Mouse (Mus musculus) layer of hippocampus, adult 9-11 months (tissue): ENCODE measurements around the gene Cyp46a1.

ENCODE experiments used
- DNase-seq: peaks from one replicate; pipeline ENCODE4 v3.0.0; 2022

Gene Cyp46a1

DNA sequence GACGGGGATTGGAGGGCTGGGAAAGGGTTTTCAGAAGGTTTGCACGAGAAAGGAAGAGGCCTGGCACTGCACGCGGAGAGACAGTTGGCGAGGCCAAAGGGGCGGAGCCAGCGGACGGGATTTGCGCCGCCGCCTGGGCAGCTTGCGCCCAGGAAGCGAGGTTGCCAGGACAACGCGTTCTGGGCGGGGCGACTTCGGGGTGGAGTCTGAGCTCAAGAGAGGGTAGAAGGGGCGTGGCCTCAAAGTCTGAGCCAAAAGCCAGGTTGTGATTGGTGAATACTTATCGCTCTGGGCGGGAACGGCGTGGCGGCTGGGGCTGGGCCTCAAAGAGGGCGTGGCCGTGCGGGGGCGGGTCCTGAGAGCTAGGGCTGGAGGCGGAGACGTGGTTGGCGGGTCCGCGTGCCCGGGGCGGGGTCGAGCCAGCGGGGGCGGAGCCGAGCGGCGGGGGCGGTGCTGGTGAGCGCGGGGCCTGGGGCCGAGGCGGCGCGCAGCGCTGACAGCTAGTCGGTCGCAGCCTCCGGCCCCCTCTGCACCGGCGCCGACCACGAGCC, at the start of gene Cyp46a1:
Gene Cyp46a1 (plus strand): TSS at position 487 of the 551 bp plus-strand sequence.
- peak; percentile 100 for DNase-seq

DNA sequence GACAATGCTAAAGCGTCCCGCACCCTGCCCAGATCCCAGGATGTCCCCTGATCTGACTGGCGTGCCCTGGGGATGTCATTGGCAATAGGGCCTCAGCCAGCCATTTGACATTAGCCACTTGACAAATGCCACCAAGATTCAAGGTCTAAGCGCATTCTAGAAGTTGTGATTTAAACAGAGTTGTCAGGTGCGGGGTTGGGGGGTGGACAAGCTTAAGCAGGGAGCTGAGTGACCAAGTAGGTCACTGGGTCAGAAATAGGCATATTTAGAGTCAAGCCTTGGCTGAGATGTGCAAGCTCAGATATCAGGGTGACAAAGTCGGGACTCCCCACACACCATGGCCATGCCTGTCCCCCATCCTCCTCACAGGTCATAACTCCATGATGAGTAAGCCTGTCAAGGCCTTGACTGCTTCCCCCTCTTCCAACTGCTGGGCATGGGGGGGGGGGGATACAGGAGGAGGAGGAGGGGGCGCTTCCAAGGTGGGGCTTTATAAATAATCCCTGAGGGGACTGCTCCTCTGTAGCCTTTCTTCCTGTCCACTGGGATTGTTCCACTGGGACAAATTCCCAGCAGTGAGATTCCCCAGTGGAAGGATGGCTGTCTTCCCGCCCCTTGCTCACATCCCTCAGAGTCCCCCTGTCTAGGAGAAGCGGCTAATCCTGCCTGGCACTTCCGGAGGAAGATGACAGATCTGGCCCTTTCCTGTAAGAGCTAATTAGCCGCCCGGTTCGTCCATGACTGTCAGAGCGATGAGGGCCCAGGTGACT, 49.5 kb upstream of the Cyp46a1 start:
- DNase-seq: no peak

DNA sequence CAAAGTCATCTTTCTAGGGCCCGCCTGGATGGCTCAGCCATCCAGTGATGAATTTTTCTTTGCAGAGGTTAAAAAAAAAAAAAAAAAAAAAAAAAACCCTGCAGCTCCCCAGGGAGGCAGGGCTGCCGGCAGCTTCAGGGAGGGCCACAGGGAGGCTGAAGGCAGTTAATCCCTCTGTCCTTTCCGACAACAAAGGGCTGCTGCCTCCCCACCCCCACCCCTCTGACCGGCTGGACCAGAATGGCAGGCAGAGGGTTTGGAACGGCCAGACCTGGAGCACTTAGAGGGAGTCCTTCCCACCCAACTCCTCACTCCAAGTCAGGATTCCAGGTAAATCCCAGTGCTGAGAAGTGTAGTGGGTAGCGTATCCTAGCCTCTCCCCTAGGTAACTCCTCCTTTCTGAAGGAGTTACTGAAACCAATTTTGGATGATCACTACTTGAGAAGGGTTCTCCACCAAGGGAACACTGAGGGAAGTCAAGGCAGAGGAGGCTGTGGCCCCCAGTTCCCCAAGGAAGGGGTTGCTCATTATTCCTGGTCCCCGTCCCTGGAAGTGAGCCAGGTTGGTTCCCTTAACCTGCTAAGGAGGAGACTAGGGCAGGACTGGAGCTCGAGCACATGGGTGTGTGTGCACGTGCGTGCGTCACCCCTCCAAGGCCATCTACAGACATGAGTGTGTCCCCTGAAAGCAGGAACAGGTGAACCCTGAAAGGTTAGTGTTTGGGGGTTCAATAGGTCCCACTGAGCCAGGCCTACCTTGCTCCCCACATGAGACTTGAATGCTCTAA, 48.8 kb upstream of the Cyp46a1 start:
- no peak for DNase-seq

DNA sequence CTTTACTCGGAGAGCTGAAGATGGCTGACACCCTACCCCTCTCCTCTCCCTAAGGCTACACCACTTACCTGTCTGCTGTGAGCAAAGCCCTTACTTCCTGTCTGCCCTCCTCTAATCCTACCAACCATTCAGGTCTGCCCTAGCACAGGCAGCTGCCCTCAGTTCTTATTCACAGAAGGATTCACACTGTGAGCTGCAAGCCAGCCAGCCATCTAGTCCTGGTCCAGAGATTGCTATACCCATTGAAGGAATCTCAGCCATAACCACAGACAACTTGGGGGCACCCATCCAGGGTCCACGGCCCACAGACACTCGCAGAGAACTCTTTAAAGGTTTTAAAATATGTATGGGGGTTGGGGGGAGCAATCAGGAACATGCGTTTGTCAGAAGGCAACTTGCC, 47.8 kb upstream of the Cyp46a1 start:
- no peak for DNase-seq

DNA sequence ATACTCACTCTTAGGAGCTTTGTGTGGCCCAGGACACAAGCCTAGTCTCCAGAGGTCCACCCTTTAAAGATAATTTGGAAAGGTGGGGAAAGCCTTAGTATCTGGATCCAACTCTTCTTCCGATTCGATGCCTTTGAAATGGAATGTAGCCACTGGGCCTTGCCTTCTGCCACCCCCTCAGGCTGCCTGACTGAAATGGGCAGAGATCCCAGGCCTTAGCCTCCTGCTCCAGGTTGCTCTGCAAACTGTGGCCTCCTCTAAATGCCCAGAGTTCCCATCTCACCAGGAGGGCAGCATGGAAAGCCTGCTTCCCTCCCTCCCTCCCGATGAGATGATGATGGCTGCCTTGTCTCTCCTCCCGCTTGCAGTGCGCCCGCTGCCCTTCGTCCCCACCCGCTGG, 47.2 kb upstream of the Cyp46a1 start:
- no peak for DNase-seq

DNA sequence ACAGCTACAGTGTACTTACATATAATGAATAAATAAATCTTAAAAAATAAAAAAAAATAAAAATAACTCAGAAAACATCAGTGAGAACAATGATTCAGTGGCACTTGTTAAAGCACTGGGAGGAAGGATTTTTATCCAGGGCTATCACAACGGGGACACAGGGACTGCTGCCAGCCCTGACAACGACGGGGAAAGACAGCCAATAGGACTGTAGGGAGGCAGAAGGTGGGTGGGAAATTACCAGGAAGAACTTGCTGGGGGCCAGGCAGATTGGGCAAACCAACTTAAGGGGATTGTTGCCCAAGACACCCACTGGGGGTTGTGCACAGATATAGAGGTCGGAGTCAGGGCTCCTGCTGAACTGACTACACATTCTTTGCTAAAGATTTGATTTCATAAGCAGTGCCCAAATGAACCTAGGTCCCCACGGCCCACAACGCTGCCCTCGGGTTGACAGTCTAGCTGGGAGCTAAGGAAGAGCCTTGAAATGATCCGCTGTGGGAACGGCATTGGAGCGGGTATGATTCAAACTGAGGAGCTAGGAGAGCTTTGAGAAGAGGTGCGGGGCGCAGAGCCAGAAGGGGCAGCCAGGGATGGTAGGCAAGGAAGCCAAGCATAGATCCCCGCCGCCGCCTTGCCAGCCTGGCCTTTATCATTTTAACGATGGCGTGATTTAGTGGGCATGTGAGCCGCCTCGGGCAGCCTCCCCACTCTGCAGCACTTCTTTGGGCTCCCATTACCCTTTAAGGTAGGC, 45.9 kb upstream of the Cyp46a1 start:
- no peak for DNase-seq

DNA sequence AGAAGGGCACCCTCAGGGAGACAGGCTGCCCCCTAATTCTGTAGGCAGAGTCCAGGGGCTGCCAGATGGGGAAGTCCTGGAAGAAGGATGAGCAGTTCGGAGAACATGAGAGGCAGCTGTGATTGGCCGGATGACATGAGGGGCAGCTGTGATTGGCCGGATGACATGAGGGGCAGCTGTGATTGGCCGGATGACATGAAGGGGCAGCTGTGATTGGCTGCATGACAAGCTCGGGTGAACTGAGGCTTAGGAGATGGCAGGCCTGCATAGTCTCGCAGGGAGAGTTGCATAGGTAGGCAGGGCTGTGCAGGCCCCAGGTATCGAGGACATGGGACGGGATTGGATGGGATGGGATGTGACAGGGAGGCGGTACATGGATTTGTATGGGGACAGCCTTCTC, 41.8 kb upstream of the Cyp46a1 start:
- no peak for DNase-seq

DNA sequence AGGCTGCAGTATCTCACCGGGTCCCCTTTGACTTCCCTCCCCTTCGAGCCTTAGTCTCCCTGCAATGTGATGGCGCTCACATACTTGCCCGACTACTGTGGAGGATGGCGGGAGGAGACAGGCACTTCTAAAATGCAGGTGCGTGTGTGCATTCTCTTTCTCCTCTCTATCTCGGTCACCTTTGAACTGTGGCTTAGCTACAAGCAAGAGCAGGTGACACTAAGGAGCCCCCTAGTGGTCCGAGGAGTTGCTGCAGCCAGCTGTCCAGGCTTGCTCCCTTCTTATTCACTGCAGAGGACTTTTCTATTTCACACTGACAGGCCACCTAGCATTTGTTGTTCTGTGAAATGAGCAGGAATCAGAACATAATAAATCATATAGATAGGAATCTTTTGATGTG, 41.2 kb upstream of the Cyp46a1 start:
- peak; percentile 65 for DNase-seq

DNA sequence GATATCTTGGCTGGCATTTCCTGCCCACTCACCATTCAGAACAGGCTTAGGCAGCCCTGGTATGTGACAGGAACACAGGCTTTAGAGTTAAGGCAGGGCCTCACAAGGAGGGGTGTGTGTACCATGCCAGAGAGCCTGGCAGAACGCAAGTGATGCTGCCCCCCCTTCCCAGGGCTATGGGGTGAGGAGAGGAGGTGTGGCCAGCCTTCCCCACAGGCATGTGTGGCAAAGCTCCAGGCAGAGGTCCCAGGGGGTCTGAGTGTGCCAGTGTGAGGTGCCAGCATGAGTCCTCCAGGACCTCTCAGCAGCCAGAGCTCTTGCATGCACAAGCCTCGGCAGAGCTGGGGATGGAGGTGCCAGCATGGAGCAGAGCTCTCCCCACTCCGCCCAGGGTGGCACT, 39.6 kb upstream of the Cyp46a1 start:
- DNase-seq: no peak

DNA sequence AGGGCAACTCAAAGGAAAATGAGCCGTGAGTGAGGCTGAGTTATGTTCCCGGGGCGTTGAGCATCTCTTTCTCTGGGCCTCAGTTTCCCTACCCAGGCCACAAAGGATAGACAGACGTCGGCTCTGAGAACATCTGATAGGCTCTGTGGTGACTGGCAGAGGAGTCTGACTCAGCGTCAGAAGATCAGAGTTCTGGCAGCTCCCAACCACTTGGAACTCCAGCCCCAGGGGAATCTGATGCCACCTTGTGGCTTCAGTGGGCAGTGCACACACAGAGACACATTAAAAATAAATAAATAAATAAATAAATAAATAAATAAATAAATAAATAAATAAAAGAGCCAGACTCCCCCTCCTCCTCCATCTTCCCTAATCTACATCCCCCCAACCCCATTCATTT, 37.1 kb upstream of the Cyp46a1 start:
- DNase-seq: no peak

DNA sequence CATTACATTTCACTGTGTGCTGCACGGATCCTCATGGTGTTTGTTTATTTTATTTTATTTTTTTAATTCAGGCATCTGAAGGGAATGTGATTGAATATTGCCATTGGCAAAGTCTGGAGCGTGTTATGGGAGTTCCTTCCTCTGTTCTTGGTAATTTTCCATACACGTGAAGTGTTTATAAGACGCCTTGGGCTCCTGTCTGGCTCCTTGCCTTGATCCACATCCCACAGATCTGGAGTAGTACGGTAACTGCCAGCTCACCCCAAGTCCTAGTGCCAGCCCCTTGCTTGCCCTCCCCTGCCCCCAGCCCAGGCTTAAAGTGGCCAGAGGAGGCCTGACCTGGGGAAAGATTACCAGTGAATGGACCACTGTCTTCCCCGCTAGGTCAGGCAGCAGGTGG, 33.2 kb upstream of the Cyp46a1 start:
- no peak for DNase-seq

DNA sequence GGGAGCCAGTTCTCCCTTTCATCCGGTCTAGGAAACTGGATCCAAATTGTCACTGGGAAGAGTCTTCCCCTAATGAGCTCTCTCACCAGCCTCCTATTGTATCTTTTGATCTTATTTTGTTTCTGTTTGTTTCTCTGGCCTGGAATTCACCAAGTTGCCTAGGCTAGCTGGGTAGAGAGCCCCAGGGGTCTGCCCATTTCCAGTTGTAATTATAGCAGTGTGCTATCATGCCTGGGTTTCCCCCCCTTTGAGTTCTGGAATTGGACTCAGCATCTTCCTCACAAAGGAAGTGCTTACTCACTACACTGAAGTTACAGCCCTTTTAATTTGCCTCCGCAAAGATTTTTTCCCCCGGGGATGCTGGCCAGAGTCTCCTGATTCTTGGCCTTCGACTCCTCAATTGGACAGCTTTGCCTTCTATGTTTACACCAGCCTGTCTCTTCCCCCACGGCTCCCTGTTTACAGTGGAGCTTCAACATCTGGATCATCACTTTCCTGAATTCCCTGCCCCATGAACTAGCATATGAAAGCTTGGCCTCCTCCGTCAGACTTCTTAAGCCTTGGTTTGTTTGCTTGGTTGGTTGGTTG, 30.3 kb upstream of the Cyp46a1 start:
- DNase-seq: no peak

DNA sequence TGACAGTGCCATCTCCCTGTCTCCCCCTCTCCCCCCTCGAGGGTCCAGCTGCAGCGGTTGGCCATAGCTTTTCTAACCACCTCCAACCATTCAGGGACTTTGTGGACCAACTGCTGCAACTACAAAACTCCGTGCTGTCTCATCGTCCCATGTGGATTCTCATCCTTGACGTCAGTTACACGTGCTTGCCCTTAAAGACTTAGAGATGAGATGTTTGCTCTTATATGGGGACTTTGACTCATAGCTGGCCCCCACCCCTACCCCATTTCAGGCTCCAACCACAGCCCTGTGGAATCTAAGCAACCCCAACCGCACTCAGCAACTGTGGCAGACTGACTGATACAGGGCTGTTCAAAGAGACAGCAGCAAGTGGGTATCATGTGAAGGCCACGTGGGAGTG, 29.0 kb upstream of the Cyp46a1 start:
- no peak for DNase-seq

DNA sequence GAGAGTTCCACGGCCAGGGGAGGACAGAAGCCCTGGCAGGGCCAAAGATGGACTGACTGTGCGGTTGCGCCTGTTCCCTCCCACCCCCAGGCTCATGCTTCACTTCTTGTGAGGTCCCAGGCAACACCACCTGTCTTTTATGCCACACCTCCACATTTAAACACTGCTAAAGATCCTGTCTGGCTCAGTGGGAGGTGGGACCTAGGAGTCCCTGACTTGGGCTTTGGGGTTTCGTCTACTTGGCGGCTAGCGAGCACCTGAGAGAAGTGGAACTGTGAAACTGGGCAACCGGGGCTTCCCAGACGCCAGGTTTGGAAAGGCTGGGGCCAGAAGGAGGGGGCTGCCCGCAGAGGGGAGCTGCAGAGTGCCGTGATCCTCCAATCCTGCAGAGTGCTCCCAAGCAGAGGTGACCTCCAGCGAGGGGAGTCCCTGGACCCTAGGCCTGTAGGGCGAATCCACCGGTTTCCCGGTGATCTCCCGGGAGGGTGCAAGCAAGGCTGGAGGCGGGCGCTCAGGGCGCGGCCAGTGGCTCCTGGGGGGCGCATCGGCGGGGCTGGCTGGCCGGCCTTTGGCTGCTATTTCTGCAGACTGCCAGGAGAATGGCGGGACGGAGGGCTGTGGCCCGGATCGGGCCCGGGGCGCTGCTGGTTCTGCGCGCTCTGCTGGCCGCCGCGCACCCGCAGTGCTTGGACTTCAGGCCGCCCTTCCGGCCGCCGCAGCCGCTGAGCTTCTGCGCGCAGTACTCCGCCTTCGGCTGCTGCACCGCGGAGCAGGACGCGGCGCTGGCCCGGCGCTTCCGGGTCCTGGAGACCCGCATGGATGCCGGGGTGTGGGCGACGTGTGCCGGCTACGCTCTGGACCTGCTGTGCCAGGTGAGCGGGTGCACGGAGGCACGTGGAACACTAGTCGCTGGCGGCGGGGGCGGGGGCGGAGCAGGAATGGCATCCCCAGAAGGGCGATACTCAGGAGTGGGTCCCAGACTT, 28.1 kb upstream of the Cyp46a1 start, which contains the start of gene Hhipl1:
Gene Hhipl1 (plus strand): TSS at position 459 of the 983 bp plus-strand sequence.
- no peak for DNase-seq

DNA sequence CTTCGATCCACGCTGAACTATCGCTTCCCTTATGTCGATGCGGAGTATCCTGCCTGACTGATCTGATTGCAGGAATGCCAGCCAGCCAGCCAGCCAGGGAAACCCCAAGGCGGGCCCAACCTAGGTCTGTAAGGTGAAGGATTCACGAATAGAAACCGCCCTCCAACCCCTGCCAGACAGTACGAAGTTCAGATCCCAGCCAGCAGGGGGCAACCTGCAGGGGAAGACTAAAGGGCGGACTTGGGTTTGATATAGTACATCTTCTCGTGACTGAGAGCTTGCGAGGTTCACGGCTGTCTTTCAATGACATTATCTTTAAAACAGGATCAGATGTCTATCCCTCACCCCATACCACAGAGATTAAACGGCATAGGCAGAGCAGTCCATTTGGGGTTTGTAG, 26.6 kb upstream of the Cyp46a1 start:
- DNase-seq: no peak

DNA sequence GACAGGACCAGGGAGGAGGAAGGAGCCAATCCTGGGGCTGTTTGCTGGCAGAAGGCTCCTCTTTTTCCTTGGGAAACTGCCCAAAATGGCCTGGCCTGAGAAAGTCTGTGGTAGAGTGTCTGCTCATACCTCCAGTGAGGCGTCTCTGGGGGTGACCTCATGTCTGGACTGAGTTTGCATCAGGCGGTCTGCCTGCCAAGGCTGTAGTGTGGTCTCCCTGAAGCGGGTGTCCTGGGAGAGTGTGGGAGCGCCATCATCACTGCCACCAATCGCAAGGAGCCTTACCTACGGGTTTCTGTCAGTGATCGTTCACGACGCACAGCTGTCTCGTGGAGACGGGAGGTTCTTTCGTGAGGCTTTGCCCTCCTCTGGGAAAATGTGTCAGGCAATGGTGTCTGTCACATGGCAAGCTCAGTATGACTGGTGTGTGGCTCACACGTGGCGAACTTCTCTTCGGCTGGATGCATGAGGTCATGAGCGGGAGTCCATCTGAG, 25.8 kb upstream of the Cyp46a1 start:
- no peak for DNase-seq

DNA sequence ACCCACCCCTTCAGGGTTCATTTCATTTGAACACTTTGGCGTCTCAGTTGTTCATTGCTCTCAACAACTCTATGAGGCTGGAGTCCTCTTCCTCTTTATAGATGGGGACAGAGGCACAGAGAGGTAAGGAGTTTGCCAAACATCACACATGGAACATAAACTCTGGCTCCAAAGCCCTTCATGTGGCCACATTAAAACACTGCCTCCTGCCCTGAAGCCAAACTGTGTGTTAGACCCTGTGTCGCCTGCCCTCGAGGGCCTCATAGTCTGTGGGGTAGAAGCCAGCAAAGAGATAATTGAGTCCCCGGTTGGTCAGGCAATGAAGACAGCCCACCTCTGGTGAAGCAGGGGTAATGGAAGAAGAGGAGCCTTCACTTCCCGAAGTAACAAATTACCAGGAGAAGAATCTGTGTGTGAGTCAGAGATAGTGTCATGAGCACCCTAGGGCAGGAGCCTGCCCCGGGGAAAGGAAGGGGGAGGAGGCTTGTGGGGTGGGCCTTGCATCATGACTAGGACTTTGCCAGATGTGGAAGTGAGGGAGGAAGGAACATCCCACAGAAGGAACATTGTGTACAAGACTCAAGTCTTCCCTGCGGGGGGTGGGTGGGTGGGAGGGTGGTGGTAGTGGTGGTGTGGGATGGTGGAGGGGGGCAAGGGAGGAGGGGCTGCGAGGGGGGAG, 24.9 kb upstream of the Cyp46a1 start:
- no peak for DNase-seq

DNA sequence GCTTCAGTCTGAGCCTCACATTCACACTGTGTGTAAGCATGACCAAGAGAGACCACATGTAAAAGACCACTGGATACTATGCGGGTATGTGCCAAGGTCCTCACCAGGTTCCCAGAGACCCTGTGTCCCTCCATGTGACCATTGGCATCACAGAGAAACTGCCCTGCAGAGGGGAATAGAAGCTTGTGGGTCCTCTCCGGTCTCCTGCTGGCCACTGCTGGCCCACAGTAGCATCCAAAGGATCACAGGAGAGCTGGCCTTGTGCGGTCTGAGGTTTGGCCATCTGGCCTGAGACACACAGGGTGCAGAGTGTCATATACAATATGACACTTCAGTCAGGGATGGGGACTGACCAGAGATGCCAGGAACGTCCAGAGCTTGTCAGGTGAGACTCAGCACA, 24.1 kb upstream of the Cyp46a1 start:
- no peak for DNase-seq

DNA sequence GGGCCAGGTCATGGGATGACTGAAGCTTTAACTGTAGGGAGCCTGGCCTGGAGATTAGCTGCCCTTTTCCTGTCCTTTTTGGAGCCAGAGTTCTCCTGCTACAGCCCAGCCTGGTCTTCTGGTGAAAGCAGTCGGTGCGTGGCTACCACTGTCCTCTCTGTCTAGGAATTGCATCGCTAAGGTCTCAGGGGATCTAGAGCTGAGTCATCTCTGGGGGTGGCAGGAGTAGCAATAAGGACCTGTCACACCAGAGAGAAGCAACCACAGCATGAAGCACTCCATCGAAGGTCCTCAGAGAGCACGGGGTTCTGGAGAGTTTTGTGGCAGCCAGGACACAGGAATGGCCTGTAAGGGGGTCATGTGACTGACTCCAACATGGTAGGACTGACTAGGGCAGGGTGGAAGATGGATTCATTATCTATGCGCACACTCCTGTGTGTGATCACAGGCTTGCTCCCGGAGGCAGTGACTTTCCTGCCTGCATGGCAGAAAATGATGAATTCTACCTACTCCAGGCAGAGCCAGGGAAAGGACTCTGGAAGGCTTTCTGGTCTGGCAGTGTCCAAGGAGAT, 23.6 kb upstream of the Cyp46a1 start:
- no peak for DNase-seq

DNA sequence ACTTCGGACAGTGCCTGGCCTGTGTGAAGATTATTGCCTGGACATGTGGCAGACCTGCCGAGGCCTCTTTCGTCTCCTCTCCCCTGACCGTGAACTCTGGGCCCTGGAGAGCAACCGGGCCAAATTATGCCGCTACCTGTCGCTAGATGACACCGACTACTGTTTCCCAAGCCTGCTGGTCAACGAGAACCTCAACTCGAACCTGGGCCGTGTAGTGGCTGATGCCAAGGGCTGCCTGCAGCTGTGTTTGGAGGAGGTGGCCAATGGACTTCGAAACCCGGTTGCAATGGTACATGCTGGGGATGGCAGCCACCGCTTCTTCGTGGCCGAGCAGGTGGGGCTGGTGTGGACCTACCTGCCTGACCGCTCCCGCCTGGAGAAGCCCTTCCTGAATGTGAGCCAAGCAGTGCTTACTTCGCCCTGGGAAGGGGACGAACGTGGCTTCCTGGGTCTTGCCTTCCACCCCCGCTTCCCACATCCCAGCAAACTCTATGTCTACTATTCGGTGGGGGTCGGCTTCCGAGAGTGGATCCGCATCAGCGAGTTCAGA, 22.4 kb upstream of the Cyp46a1 start:
- DNase-seq: no peak
